Mouse (Mus musculus) spleen, adult 2 months (tissue): ENCODE data around the gene Tvp23b.

Source experiments
- CTCF ChIP-seq: fragments of 200-500 bp; IDR thresholded peaks from 2 replicates; pipeline ENCODE4 v1.5.1; 2011; ENCODE audit warnings: mild to moderate bottlenecking, inconsistent platforms; ENCODE audit not compliant: insufficient read depth, insufficient read length, insufficient replicate concordance; ENCODE audit errors: extremely low read depth
- POLR2A ChIP-seq: fragments of 200-500 bp; IDR thresholded peaks from 2 replicates; pipeline ENCODE4 v1.6.1; 2011; ENCODE audit warnings: low read depth, low read length, inconsistent platforms

GRCm38 (mm10) chr11:62844562-62844961 is 34.7 kb upstream of the Tvp23b start:
- TF ChIP-seq POLR2A (no peak), CTCF (no peak)
